Mouse (Mus musculus) kidney, postnatal 36 days (tissue): ENCODE results near the gene Trak1.
A peak's percentile ranks its signal among the peaks of the same experiment; 100 is the strongest.

Source experiments
- DNase-seq, 2 experiments: peaks; one replicate each; pipeline ENCODE4 v3.0.0; 2021 to 2022; ENCODE audit warnings: mixed read lengths in 2 of 2

Trak1 gene

GRCm38 (mm10) chr9:121398761-121399160 is 101.5 kb downstream of the Trak1 start:
- DNase-seq: no peak

- no peak for DNase-seq
These were observed 103.3 kb downstream of the Trak1 start for GRCm38 (mm10) chr9:121400608-121401007.

- peak; percentile 54 to 62 for DNase-seq
These were observed 105.9 kb downstream of the Trak1 start for GRCm38 (mm10) chr9:121403157-121403671.

- DNase-seq: no peak
These were observed 106.4 kb downstream of the Trak1 start for GRCm38 (mm10) chr9:121403699-121404098.

- no peak for DNase-seq
These were observed 107.9 kb downstream of the Trak1 start for GRCm38 (mm10) chr9:121405088-121405681.

GRCm38 (mm10) chr9:121405792-121406191 is 108.5 kb downstream of the Trak1 start:
- no peak for DNase-seq

DNA sequence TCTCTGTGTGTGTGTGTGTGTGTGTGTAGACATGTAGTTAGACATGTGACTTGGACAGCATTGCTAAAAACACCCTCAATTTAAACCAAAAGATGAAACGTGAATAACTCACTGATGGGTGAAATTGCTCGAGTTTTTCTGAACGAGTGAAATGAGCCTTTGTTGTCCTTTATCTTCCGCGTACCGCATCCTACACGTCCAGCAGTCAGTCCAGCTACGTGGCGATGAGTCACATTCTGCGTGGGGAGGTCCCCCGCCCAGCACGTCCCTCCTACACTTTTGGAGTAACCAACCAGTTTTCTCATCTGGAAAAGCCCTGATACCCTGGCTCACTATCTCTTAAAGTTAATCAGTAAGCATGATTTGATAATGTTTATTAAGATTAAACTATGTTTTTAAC is 116.9 kb downstream of the Trak1 start:
- DNase-seq: no peak

- peak; percentile 76 to 78 for DNase-seq
These were observed 118.4 kb downstream of the Trak1 start for GRCm38 (mm10) chr9:121415626-121416241.

DNA sequence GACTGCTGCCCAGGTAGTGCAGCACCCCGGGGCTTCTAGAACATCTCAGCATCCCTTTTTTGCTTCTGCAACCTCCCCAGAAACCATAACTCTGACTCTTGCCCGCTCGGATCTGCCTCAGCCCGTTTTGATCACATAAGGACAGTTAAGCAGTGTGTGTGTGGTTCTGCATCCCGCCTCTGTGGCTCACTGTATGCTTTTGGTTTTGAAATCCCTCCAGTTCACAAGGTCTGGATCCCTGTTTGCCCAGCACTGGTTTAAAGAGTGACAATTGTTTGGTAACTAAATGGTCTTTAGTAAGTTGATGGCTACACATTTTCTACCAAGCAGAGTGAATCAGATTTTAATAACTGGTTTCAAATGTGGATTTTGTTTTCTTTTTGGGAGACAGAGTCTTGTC is 119.2 kb downstream of the Trak1 start:
- DNase-seq: no peak

DNA sequence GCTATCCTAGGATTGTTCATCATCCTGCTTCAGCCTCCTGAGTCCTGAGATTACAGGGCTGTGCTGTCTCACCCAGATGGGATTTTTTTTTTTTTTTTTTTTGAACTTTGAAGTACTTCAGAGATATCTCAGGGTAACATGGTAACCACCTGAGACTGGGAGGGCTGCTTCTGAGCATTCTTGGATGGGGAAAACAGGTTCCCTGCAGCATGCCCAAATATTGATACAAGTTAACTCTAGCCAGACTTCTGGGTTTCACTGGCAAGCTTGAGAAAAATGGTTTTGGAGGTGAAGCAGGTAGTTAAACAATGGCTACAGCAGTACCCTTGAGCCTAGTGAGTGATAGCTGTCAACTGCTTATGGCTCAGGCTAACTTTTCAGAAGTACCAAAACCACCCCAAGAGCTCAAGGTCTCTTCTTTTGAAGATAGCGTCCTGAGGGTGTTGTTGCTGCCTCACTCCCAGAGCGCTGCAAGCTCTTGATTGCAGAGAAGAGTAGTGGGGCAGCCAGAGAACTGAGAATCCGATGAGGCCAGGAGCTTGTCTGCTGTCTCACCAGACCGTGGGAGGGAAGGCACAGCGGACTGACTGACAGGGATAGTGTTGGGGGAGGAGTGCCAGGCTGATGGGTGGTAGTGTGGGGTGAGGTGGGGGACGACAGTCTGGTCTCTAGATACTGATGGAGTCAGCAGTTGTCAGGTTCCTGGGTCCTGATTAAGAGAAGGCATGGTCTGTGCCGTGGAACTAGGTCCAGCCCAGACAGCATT is 119.8 kb downstream of the Trak1 start:
- no peak for DNase-seq

DNA sequence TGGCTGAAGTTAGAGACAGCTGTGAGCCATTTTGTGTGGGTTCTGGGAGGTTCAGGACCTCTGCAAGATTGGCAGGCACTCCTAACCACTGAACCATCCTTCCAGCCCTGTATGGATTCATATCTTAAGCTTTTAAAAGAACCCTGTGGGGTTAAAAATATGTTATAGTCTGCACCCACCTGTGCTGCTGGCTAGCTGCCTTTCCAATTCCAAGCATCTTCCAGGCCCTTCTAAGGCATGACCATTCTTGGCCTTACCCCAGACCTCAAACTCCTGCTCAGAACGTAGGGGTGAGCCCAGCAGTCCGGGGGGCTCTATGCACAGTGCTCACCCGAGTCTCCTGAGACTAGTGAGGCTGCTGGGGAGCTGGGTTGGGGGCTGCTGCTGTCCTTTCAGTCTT is 121.7 kb downstream of the Trak1 start:
- DNase-seq: no peak

GRCm38 (mm10) chr9:121419573-121419972 is 122.3 kb downstream of the Trak1 start:
- no peak for DNase-seq

DNA sequence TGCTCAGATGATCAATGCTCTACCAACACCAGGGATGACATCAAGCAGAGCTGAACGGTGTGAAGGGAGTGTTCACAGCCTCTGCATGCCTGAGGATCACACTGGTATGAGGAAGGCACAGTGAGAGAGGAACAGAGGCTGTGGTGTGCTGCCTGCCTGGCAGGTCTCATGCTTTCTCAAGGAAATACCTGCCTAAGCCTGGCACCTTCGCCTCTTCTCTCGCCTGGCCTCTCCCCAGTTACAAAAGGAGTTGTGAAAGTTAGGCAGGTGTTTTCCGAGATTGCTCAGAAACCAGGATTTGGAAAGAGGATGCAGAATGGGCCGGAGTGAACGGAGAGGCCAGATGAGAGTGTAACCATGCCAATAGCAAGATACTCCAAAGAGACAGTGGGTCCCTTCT is 123.5 kb downstream of the Trak1 start:
- DNase-seq: no peak

DNA sequence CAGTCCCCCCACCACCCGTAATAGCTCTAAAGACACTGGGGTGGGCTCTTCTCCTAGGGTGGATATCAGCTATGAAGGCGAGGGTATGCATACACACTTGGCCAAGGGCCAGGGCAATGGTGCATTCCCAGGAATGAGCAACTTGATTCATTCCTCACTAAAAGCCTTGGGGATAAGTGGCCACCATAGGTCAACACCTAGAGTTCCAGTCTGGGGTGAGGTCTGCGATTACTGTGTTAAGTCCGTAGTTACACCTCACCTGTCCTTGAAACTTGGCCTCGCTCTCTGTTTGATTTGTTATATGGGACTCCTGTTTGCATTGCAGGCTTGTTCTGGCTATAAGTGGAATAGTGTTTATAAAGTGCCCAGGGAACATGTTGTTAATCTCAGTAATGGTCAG is 125.1 kb downstream of the Trak1 start:
- peak; percentile 53 to 58 for DNase-seq

DNA sequence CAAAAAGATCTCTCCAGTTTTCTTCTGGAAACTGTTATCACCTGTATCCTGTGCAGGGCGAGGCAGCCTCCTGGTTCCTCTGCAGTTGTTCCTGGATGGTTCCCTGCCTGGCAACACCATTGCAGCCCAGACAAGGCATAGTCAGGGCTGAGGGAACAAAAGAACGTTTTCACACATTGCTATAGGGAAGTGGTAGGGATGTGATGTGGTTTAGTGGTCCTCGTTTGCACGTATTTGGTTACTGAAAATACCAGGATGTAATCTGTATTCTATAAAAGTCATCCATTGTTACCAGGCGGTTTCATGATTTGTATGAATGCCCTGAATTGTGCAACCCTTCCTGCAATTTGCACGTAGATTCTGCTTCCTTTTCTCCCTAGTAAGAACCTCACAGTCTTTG is 126.3 kb downstream of the Trak1 start:
- no peak for DNase-seq

- no peak for DNase-seq
These were observed 127.2 kb downstream of the Trak1 start for GRCm38 (mm10) chr9:121424281-121425164.

DNA sequence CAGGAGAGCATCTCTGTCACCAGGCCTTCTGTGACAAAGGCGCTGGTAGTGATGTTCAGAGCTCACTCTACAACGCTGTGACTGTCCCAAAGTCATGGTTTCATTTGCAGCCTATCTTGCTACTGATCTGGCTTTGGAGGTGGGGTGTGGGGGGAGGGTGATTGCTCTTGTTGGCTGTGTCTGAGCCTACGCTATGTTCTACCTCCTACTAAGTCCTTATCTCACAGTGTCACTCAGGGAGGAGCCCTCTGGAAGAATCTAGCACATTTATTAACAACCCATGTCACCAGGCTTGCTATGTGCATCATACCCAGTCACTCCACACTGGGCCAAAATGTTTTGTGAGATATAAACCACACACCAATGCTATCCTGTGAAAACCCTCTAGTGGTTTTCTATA is 129.1 kb downstream of the Trak1 start:
- DNase-seq: no peak

DNA sequence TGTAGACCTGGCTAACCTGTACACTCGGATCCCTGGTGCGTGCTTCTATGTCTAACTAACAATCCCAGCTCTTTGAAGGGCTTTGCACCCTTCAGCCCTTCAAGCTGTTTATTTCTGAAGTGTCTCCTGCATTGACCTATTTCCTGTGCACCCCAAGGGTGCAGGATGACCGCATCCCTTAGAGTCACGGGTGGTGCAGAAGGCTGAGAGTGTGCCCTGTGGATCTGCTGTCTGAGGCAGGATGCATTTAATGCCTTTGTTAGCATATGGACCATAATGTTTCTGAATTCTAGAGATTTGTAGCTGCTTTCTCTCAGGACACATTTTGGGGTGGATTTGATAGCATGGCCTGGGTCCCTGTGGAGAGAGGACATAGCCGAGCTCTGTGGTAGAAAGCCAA is 129.6 kb downstream of the Trak1 start:
- no peak for DNase-seq

DNA sequence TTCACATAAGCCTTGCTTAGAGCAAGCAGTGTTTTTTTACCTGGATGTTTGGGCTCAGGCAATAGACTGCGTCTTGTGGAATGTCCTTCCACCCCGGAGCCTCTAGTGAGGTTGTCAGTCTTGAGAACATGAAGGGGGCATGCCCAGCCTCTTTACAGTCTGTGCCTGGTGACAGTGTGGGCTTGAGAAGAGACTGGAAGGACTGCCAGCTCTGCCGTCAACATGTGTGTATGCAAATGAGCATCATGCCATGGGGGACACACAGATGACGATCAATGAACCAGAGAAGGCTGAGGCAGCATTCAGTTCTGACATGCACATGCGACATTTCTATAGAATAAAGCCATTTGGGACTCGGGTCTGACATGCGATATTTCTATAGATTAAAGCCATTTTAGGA is 132.3 kb downstream of the Trak1 start:
- DNase-seq: no peak

- DNase-seq: no peak
These were observed 133.1 kb downstream of the Trak1 start for GRCm38 (mm10) chr9:121430379-121430778.

DNA sequence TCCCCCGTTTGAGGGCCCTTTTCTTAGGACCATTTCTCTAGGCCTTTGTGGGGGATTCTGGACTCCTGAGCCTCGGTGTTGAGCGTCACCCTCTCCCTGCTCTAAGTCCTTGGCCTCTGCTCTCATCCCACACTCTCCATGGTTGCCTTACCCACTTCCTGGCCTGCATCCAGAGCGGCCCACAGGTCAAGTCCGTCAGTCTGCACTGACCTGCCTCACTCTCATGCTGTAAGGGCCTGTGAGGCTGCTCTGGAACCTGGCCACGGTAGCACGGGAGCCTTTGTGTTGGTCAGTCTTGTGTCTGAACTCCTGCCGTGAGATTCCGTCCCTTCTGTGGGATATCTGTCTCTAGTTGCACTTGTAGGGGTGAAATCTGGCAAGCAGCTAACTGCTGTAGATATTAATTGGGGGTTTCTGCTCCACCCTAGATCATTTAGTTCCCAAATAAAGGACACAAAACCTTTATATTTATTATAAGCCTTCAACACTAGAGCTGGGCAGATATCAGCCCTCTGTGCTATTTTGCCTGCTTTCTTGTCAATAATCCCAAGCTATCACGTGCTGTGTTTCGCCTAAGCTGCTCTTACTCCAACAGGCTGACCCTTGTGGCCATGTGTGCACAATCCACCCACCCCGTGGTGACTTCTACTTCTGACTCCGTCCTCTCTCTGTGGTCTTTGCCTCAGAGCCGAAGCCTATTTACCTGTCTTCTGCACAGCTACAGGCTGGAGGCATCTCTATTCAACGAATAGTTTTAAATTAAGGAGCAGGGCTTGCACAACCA is 136.6 kb downstream of the Trak1 start:
- DNase-seq: peak; percentile 67 to 78

GRCm38 (mm10) chr9:121435332-121435956 is 138.1 kb downstream of the Trak1 start:
- no peak for DNase-seq
